In the genomic region with DNA sequence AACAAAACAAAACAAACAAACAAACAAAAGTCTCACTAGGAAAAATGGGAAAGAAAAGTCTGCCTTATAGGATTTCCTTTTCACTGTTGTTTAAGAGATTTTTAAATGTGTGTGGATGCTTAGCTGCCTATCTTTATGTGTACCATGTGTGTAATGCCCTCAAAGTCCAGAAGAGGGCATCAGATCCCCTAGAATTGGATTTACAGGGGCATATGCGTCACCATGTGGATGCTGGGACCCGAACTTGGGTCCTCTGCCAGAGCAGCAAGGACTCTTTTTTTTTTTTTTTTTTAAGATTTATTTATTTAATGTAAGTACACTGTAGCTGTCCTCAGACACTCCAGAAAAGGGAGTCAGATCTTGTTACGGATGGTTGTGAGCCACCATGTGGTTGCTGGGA, we compare ENCODE assay signal across 13 mouse cellular contexts. TPM values are rescaled to one million over a fixed set of nuclear protein-coding genes. Genes with fewer than 3 reads are reported as not detected.
DNase-seq lines count a peak whose midpoint lies in the region; ATAC-seq and TF ChIP-seq lines count a peak whose summit lies in the region.
"Had no signal": no experiment of that assay in that cellular context is flagged by ENCODE, and none has a peak within 500 bp of the region (broad histone marks: within the 10 kb centered on the region; RNA-seq: fewer than 3 reads in every experiment).

No protein-coding gene starts in this region.

- no peak for ATAC-seq in cerebellum, adult (ENCODE audit: insufficient number of reproducible peaks, low FRiP score, low TSS enrichment)

- no peak overlapping the region for H3K4me2 ChIP-seq in CH12.LX (ENCODE audit: insufficient read depth, low read depth, poor library complexity, severe bottlenecking)
- H3K4me2 ChIP-seq: embryonic facial prominence, embryonic 15.5 days; kidney, embryonic 15.5 days had no signal

- in situ Hi-C loops in CH12.LX (cut with MboI; ENCODE audit: low pct_ligation_motif_present, low pct_unique_long_range_greater_than_20kb, low sequenced_read_pairs) = loop anchor here (5.0 kb wide), 1 partner anchor 37 kb away; no protein-coding TSS in a partner anchor

- 0 out of 2 replicates have a peak, but pooled peaks have one; percentile 13 for TF ChIP-seq CTCF in cerebellum, adult 2 months (IDR thresholded peaks at IDR 0.05; ENCODE audit: borderline replicate concordance, insufficient read depth, low read depth, low read length)
- peak; percentile 59 for TF ChIP-seq CTCF in layer of hippocampus, adult 2 months (conservative IDR thresholded peaks at IDR 0.05)
- peak; percentile 53 to 54; a peak in 3 of 4 replicates for TF ChIP-seq CTCF in CH12.LX (conservative IDR thresholded peaks at IDR 0.05 in 1 of 2, IDR thresholded peaks at IDR 0.05 in 1 of 2; ENCODE audit: low read depth in 2 of 2, low read length in 2 of 2)

- no peak overlapping the region for H3K9ac ChIP-seq in CH12.LX (ENCODE audit: insufficient read depth, low read depth)
- H3K9ac ChIP-seq: embryonic facial prominence, embryonic 15.5 days; kidney, embryonic 15.5 days had no signal

- no peak for TF ChIP-seq POLR2A in cerebellum, adult 2 months (IDR thresholded peaks at IDR 0.05; ENCODE audit: borderline replicate concordance, insufficient read depth, low read length)
- no peak for TF ChIP-seq POLR2A in CH12.LX (IDR thresholded peaks at IDR 0.05; ENCODE audit: low read depth, low read length)

- dilution Hi-C loops in CH12.LX (cut with MboI; ENCODE audit: extremely low pct_ligation_motif_present, extremely low pct_unique_long_range_greater_than_20kb, low sequenced_read_pairs) = no loop called here

- no peak overlapping the region for H3K27ac ChIP-seq in cerebellum, adult 2 months (ENCODE audit: insufficient read depth, low read length)
- H3K27ac ChIP-seq in layer of hippocampus, adult 2 months = no peak overlapping the region
- H3K27ac ChIP-seq in CH12.LX (ENCODE audit: insufficient read depth, low read depth) = no peak overlapping the region
- H3K27ac ChIP-seq: embryonic facial prominence, embryonic 15.5 days; kidney, embryonic 15.5 days had no signal

- no peak for TF ChIP-seq EP300 in CH12.LX (IDR thresholded peaks at IDR 0.05; ENCODE audit: low read length)

- no peaks in the 10 kb centered on the region for H3K27me3 ChIP-seq in cerebellum, adult 2 months (ENCODE audit: control insufficient read depth, insufficient read depth, low read length)
- H3K27me3 ChIP-seq in CH12.LX (replicated peaks) = no peaks in the 10 kb centered on the region
- H3K27me3 ChIP-seq: embryonic facial prominence, embryonic 15.5 days; kidney, embryonic 15.5 days had no signal

- H3K4me3 ChIP-seq in cerebellum, adult 2 months (replicated peaks; ENCODE audit: insufficient read depth, low read depth, low read length) = no peak overlapping the region
- no peak overlapping the region for H3K4me3 ChIP-seq in layer of hippocampus, adult 2 months
- no peak overlapping the region for H3K4me3 ChIP-seq in CH12.LX (replicated peaks in 1 of 3; ENCODE audit: low read depth in 2 of 3, low read length in 2 of 3, poor library complexity in 1 of 3)
- H3K4me3 ChIP-seq: embryonic facial prominence, embryonic 15.5 days; kidney, embryonic 15.5 days had no signal

- peak; percentile 42 for TF ChIP-seq RAD21 in CH12.LX (IDR thresholded peaks at IDR 0.05; ENCODE audit: low read depth, low read length)

- H3K79me2 ChIP-seq in CH12.LX (replicated peaks; ENCODE audit: control insufficient read depth, extremely low read depth, insufficient read depth, poor library complexity, severe bottlenecking) = peaks cover 11% of the 10 kb centered on the region

- H3K4me1 ChIP-seq in cerebellum, adult 2 months (ENCODE audit: control insufficient read depth, insufficient read depth, low read length) = 0 out of 2 replicates have a peak, but pooled peaks cover 4% of the 10 kb centered on the region
- peaks cover 2 to 31% of the 10 kb centered on the region in 2 experiments; a peak in 3 of 4 replicates for H3K4me1 ChIP-seq in CH12.LX (ENCODE audit: control insufficient read depth in 1 of 2, insufficient read depth in 2 of 2)

- no peaks in the 10 kb centered on the region for H3K9me3 ChIP-seq in CH12.LX (replicated peaks; ENCODE audit: low read length)
- H3K9me3 ChIP-seq: embryonic facial prominence, embryonic 15.5 days; kidney, embryonic 15.5 days had no signal

- 88% methylated on average over 3 of the region's 3 CpGs for WGBS in cerebellum, adult 2 months

- peaks cover 0 to 7% of the 10 kb centered on the region in 2 experiments for H3K36me3 ChIP-seq in CH12.LX (replicated peaks in 1 of 2; ENCODE audit: control insufficient read depth in 1 of 2, insufficient read depth in 1 of 2, low read length in 1 of 2)

- DNase-seq in cerebellum, adult 2 months = no peak
- DNase-seq in layer of hippocampus, adult 2 months (ENCODE audit: low spot score in 2 of 2) = no peak
- no peak for DNase-seq in layer of hippocampus, postnatal 10 days (ENCODE audit: low spot score in 2 of 2)
- DNase-seq in CH12.LX (ENCODE audit: extremely low read depth) = peak; percentile 65
- DNase-seq in c-Kit-positive CD71-positive TER-119-positive erythroid progenitor cells, embryonic 14.5 days (ENCODE audit: low spot score) = peak; percentile 45
- no peak for DNase-seq in spleen, adult 18-20 months
- no peak for DNase-seq in adrenal gland, postnatal 25 days
- DNase-seq: gastrocnemius, postnatal 10 days; heart, postnatal 10 days; lung, adult 2 months had no signal

TF ChIP-seq in CH12.LX, 34 proteins besides CTCF, POLR2A, EP300 and RAD21:
- TF ChIP-seq MYC (IDR thresholded peaks at IDR 0.05; ENCODE audit: low read depth, low read length) (0 out of 2 replicates have a peak, but pooled peaks have one; percentile 37), ZC3H11A (IDR thresholded peaks at IDR 0.05; ENCODE audit: low read depth, low read length) (no peak), ZNF384 (IDR thresholded peaks at IDR 0.05; ENCODE audit: low read depth, low read length) (peak; percentile 24; the same call in 1 of the 2 replicates), TBP (conservative IDR thresholded peaks at IDR 0.05; ENCODE audit: low read depth, low read length) (no peak), RCOR1 (conservative IDR thresholded peaks at IDR 0.05; ENCODE audit: low read depth, low read length) (no peak), TCF12 (IDR thresholded peaks at IDR 0.05; ENCODE audit: low read depth, low read length) (no peak), MEF2A (IDR thresholded peaks at IDR 0.05; ENCODE audit: borderline replicate concordance, low read depth, low read length) (no peak), JUN (IDR thresholded peaks at IDR 0.05; ENCODE audit: insufficient read depth, low read depth, low read length) (no peak), MXI1 (IDR thresholded peaks at IDR 0.05; ENCODE audit: low read depth, low read length) (no peak)

RNA-seq across cellular contexts. Expression of a gene that starts 1.4 kb away (rescaled TPM):
- 37.8 and 40.6 TPM in 2 replicates for polyA plus RNA-seq in cerebellum, adult 2 months (2012; rRNA removed)
- total RNA-seq in layer of hippocampus, adult 2 months (2021) = 10 to 100 TPM; 24.9 to 30.3 TPM
- 10 to 100 TPM; 22.8 to 23.7 TPM for total RNA-seq in layer of hippocampus, postnatal 10 days (2021)
- 101 and 106 TPM in 2 replicates for total RNA-seq in CH12.LX (2012; rRNA removed)
- 153 and 158 TPM in 2 replicates for total RNA-seq in CH12.LX (2014; rRNA removed)
- polyA plus RNA-seq in CH12.LX (2012; ENCODE audit: insufficient read length, low read depth) = 123 and 124 TPM in 2 replicates
- total RNA-seq in adrenal gland, postnatal 25 days (2021) = 25.9 and 31.6 TPM in 2 replicates

RNA-seq across cellular contexts. Expression of a gene that starts 33.7 kb away (rescaled TPM):
- 97.4 and 103 TPM in 2 replicates for polyA plus RNA-seq in cerebellum, adult 2 months (2012; rRNA removed)
- total RNA-seq in layer of hippocampus, adult 2 months (2021) = 100 to 1,000 TPM; 142 to 151 TPM
- total RNA-seq in layer of hippocampus, postnatal 10 days (2021) = 100 to 1,000 TPM; 144 to 159 TPM
- total RNA-seq in CH12.LX (2012; rRNA removed) (37.6 and 42.5 TPM in 2 replicates), CH12.LX (2014; rRNA removed) (29.8 and 33.8 TPM in 2 replicates)
- 50.8 and 56.3 TPM in 2 replicates for polyA plus RNA-seq in CH12.LX (2012; ENCODE audit: insufficient read length, low read depth)
- 109 and 110 TPM in 2 replicates for total RNA-seq in adrenal gland, postnatal 25 days (2021)

RNA-seq across cellular contexts. Expression of a gene that starts 37.8 kb away (rescaled TPM):
- 0.62 and 0.87 TPM in 2 replicates for polyA plus RNA-seq in cerebellum, adult 2 months (2012; rRNA removed)
- under 1 TPM; 0.20 to 0.33 TPM for total RNA-seq in layer of hippocampus, adult 2 months (2021)
- total RNA-seq in layer of hippocampus, postnatal 10 days (2021) = under 1 TPM; 0.34 to 0.42 TPM
- 0.04 and 0.08 TPM in 2 replicates for total RNA-seq in CH12.LX (2012; rRNA removed)
- not detected in 2 replicates for total RNA-seq in CH12.LX (2014; rRNA removed)
- polyA plus RNA-seq in CH12.LX (2012; ENCODE audit: insufficient read length, low read depth) = 0.03 and 0.05 TPM in 2 replicates
- 1.8 and 4.7 TPM in 2 replicates for total RNA-seq in adrenal gland, postnatal 25 days (2021)

RNA-seq across cellular contexts. Expression of a gene that starts 48.2 kb away (rescaled TPM):
- 54.3 and 61.2 TPM in 2 replicates for polyA plus RNA-seq in cerebellum, adult 2 months (2012; rRNA removed)
- 10 to 100 TPM; 79.5 to 79.7 TPM for total RNA-seq in layer of hippocampus, adult 2 months (2021)
- total RNA-seq in layer of hippocampus, postnatal 10 days (2021) = 10 to 100 TPM; 69.2 to 72.6 TPM
- total RNA-seq in CH12.LX (2012; rRNA removed) = 17.0 and 17.4 TPM in 2 replicates
- total RNA-seq in CH12.LX (2014; rRNA removed) = 10.2 and 11.9 TPM in 2 replicates
- 14.2 and 15.1 TPM in 2 replicates for polyA plus RNA-seq in CH12.LX (2012; ENCODE audit: insufficient read length, low read depth)
- total RNA-seq in adrenal gland, postnatal 25 days (2021) = 21.0 and 27.5 TPM in 2 replicates

Comparison
In these comparisons a context has a peak if more than half of its experiments do, and no peak if none do; other contexts are left out.
1. DNase-seq: peak in CH12.LX (single experiment) and c-Kit-positive CD71-positive TER-119-positive erythroid progenitor cells, embryonic 14.5 days (single experiment); none in cerebellum, adult 2 months (0 of 2), layer of hippocampus, adult 2 months (0 of 2), layer of hippocampus, postnatal 10 days (0 of 2), spleen, adult 18-20 months (0 of 2) and adrenal gland, postnatal 25 days (single experiment).
2. Peak in every context shown above with its lines, with median percentiles within 50 percentile points of each other: CTCF ChIP-seq.